Mouse (Mus musculus): ENCODE measurements around the gene Ccdc186.

DNA sequence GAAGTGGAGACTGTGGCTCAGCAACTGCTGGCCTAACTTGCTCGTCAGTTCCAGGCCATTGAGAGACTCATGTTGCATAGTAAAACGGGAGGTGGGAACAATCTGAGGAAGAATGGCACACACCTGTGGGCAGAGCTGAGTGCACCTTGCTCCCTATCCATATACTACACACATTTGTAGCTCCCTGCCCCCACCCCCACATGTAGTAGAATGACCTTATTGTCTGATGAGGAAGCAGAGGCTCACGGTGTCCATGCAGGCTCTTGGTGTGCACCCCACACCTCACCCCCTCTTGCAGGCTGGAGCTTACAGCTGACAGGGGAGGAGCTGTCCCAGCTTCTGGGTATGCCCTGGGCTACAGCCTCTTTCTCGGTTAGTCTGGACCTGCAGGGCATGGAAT, 45.7 kb upstream of the Ccdc186 start:
- no peak for TF ChIP-seq CTCF (IDR thresholded peaks at IDR 0.05; ENCODE audit: borderline replicate concordance, insufficient read depth, low read depth, low read length)
- TF ChIP-seq POLR2A (IDR thresholded peaks at IDR 0.05; ENCODE audit: borderline replicate concordance, insufficient read depth, low read length) = no peak
